Mouse (Mus musculus): ENCODE results near the gene Gstp1. TPM values are rescaled to one million over a fixed set of nuclear protein-coding genes. Genes with fewer than 3 reads are reported as not detected.
A peak's percentile ranks its signal among the peaks of the same experiment; 100 is the strongest.

Gstp1 gene
- polyA plus RNA-seq (2014; fragmentation: Nextera tagmentation; extraction: Ambion mirVana): 746 and 810 TPM in 2 replicates

DNA sequence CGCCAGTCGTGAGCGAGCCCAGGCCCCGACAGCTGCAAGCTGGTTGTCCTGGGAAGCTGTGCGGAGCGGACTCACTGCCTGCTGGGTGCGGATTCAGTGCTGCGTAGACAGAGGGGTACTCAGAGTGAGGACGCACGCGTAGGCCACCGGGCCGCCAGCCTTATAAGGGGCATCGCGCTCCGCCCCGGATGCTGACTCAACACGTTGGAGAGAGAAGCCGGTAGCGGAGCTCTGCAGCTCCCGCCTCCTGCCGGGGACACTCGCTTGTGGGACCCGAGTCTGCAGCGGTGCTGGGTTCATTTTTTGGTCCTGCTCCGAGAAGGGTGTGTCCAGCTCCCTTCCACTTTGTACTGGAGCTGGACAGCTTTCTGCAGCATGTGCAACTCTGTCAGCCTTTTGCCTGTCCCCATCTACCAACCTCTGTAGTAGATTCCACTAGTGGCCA lies at the start of gene Gstp1:
Gene Gstp1 (minus strand): TSS at position 198 of the 445 bp plus-strand sequence.
- Histone ChIP-seq H3K9me3 (ENCODE audit: control insufficient read depth, low read length) (no peaks in the 10 kb centered on the region), H3K4me1 (replicated peaks; ENCODE audit: control insufficient read depth, insufficient read depth, low read length) (peaks cover 12% of the 10 kb centered on the region; the same call in 1 of the 2 replicates), H3K4me2 (ENCODE audit: low read length) (peak within 1 kb of the TSS; percentile 84), H3K36me3 (ENCODE audit: control insufficient read depth, insufficient read depth, low read length) (peaks cover 5% of the 10 kb centered on the region; the same call in 1 of the 2 replicates), H3K27ac (ENCODE audit: low read depth) (peak within 1 kb of the TSS; percentile 73), H3K9ac (ENCODE audit: low read length) (peak within 1 kb of the TSS; percentile 68), H3K4me3 (ENCODE audit: low read depth, low read length) (peak within 1 kb of the TSS; percentile 65), H3K27me3 (replicated peaks; ENCODE audit: control insufficient read depth, insufficient read depth, low read length) (no peaks in the 10 kb centered on the region)
- DNase-seq (ENCODE audit: low spot score) (peak; percentile 90), ATAC-seq (replicated peaks; ENCODE audit: low FRiP score, low TSS enrichment, low read depth) (peak; percentile 84)
- under 1% methylated on average over 26 of the region's 26 CpGs for WGBS

DNA sequence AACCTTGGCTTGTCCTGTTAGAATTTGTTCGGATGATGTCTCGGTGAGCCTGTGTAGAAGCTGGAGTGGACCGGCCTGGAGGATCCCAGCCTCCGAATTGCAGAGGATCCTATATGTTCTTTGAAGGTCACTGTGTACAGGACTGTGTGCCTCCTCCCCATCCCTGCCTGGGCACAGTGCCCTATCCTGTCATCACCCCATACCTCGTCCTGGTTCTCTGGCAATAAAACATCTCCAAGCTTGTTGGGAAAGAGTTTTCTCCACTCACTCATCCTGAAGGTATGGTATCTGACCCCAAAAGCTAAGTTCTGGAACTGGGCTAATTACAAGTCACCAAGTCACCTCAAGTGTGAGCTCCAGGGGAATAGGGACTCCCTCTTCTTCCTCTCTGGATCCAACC lies 49.3 kb upstream of the Gstp1 start:
- H3K4me2 ChIP-seq (ENCODE audit: low read length): no peak overlapping the region
- no peaks in the 10 kb centered on the region for H3K27me3 ChIP-seq (replicated peaks; ENCODE audit: control insufficient read depth, insufficient read depth, low read length)
- H3K4me1 ChIP-seq (replicated peaks; ENCODE audit: control insufficient read depth, insufficient read depth, low read length): no peaks in the 10 kb centered on the region
- H3K36me3 ChIP-seq (ENCODE audit: control insufficient read depth, insufficient read depth, low read length): no peaks in the 10 kb centered on the region
- WGBS: 87% methylated on average over 5 of the region's 5 CpGs
- DNase-seq (ENCODE audit: low spot score): no peak
- H3K9ac ChIP-seq (ENCODE audit: low read length): no peak overlapping the region
- H3K27ac ChIP-seq (ENCODE audit: low read depth): no peak overlapping the region
- no peak overlapping the region for H3K4me3 ChIP-seq (ENCODE audit: low read depth, low read length)
- ATAC-seq (replicated peaks; ENCODE audit: low FRiP score, low TSS enrichment, low read depth): no peak
- H3K9me3 ChIP-seq (ENCODE audit: control insufficient read depth, low read length): no peaks in the 10 kb centered on the region

DNA sequence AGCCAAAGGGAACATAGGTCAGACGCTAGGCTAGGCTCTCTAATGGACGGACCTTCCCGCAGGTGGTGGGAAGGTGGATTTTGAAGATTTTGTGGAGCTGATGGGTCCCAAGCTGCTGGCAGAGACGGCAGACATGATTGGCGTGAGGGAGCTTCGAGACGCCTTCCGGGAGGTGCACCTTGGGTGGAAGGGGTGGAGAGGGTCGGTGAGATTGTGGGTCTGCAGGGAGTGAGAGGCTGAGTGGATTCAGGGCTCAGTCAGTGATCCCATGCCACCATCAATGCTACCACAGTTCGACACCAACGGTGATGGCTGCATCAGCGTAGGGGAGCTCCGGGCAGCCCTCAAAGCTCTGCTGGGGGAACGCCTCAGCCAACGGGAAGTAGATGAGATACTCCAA lies 48.4 kb upstream of the Gstp1 start:
- no peak overlapping the region for H3K4me2 ChIP-seq (ENCODE audit: low read length)
- H3K4me1 ChIP-seq (replicated peaks; ENCODE audit: control insufficient read depth, insufficient read depth, low read length): no peaks in the 10 kb centered on the region
- no peak overlapping the region for H3K4me3 ChIP-seq (ENCODE audit: low read depth, low read length)
- H3K27me3 ChIP-seq (replicated peaks; ENCODE audit: control insufficient read depth, insufficient read depth, low read length): no peaks in the 10 kb centered on the region
- H3K9me3 ChIP-seq (ENCODE audit: control insufficient read depth, low read length): no peaks in the 10 kb centered on the region
- DNase-seq (ENCODE audit: low spot score) (no peak), ATAC-seq (replicated peaks; ENCODE audit: low FRiP score, low TSS enrichment, low read depth) (no peak)
- no peak overlapping the region for H3K9ac ChIP-seq (ENCODE audit: low read length)
- no peak overlapping the region for H3K27ac ChIP-seq (ENCODE audit: low read depth)
- no peaks in the 10 kb centered on the region for H3K36me3 ChIP-seq (ENCODE audit: control insufficient read depth, insufficient read depth, low read length)
- WGBS: 92% methylated on average over 15 of the region's 15 CpGs

DNA sequence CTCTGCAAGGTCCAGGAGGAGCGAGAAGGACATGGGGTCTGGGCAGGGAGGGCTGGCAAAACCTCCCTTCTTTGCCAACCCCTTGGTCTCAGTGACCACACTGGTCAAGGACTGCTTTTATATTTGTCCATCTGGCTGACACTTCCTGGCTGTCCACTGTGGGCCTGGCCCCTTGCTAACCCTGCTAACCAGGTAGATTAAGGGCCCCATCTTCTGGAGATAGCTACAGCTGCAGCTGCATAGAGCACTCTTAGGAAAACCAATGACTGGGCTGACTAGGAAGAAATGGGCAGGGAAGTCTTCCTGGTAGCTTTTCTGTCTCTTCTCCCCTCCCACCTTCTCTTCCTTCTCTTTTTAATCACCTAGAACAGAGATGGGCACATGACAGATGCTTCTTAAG lies 47.2 kb upstream of the Gstp1 start:
- no peak overlapping the region for H3K4me2 ChIP-seq (ENCODE audit: low read length)
- no peaks in the 10 kb centered on the region for H3K36me3 ChIP-seq (ENCODE audit: control insufficient read depth, insufficient read depth, low read length)
- H3K9me3 ChIP-seq (ENCODE audit: control insufficient read depth, low read length): no peaks in the 10 kb centered on the region
- H3K27ac ChIP-seq (ENCODE audit: low read depth): no peak overlapping the region
- no peaks in the 10 kb centered on the region for H3K27me3 ChIP-seq (replicated peaks; ENCODE audit: control insufficient read depth, insufficient read depth, low read length)
- DNase-seq (ENCODE audit: low spot score) (no peak), ATAC-seq (replicated peaks; ENCODE audit: low FRiP score, low TSS enrichment, low read depth) (no peak)
- WGBS: 80% methylated on average over 1 of the region's 1 CpGs
- H3K9ac ChIP-seq (ENCODE audit: low read length): no peak overlapping the region
- no peak overlapping the region for H3K4me3 ChIP-seq (ENCODE audit: low read depth, low read length)
- H3K4me1 ChIP-seq (replicated peaks; ENCODE audit: control insufficient read depth, insufficient read depth, low read length): no peaks in the 10 kb centered on the region

DNA sequence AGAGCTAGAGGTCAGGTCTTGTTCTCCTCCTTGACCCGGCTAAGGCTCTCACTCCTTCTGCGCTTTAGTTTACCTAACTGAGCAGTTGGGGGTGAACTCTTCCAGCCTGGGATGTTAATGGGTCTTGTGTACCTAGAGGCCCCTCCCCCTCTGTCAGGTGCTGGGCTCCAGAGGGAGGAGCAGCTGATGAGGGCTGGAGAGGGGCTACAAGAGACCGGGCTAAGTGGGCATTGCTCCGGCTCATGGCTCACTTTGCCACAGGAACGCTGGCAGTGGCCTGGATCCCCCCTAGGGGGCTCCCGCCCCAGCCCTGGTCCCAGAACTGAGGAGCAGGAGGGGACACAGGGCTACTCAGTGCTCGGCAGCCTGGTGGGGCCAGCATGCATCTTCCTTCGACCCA lies 46.0 kb upstream of the Gstp1 start:
- no peak for ATAC-seq (replicated peaks; ENCODE audit: low FRiP score, low TSS enrichment, low read depth)
- DNase-seq (ENCODE audit: low spot score): no peak

DNA sequence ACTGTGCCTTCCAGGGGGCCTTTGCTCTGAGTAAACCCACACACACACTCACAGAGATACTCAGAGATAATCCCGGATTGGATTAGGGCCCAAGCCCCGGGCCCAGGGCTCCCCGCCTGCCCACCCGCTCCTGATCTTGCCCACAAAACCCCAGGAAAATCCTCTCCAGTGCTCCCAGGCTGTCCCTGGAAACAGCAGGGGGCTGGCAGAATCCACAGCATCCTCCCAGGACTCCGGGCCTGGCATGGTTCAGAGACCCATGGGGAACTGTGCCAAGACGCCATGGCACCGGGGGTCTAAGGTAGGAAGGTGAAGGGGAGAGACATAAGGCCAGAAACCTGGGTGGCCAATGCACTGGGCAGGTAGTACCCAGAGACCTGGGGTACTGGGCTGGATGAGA lies 45.5 kb upstream of the Gstp1 start:
- WGBS: 83% methylated on average over 7 of the region's 7 CpGs
- Histone ChIP-seq H3K9ac (ENCODE audit: low read length) (no peak overlapping the region), H3K27me3 (replicated peaks; ENCODE audit: control insufficient read depth, insufficient read depth, low read length) (no peaks in the 10 kb centered on the region), H3K36me3 (ENCODE audit: control insufficient read depth, insufficient read depth, low read length) (no peaks in the 10 kb centered on the region), H3K4me3 (ENCODE audit: low read depth, low read length) (no peak overlapping the region), H3K9me3 (ENCODE audit: control insufficient read depth, low read length) (no peaks in the 10 kb centered on the region), H3K27ac (ENCODE audit: low read depth) (no peak overlapping the region), H3K4me1 (replicated peaks; ENCODE audit: control insufficient read depth, insufficient read depth, low read length) (no peaks in the 10 kb centered on the region), H3K4me2 (ENCODE audit: low read length) (no peak overlapping the region)
- DNase-seq (ENCODE audit: low spot score) (no peak), ATAC-seq (replicated peaks; ENCODE audit: low FRiP score, low TSS enrichment, low read depth) (no peak)

More for the DNA sequence above, 46.0 kb upstream of the Gstp1 start:
- no peaks in the 10 kb centered on the region for H3K27me3 ChIP-seq (replicated peaks; ENCODE audit: control insufficient read depth, insufficient read depth, low read length)
- WGBS: 24% methylated on average over 8 of the region's 8 CpGs
- no peak overlapping the region for H3K4me2 ChIP-seq (ENCODE audit: low read length)
- no peak overlapping the region for H3K4me3 ChIP-seq (ENCODE audit: low read depth, low read length)
- H3K4me1 ChIP-seq (replicated peaks; ENCODE audit: control insufficient read depth, insufficient read depth, low read length): no peaks in the 10 kb centered on the region
- H3K36me3 ChIP-seq (ENCODE audit: control insufficient read depth, insufficient read depth, low read length): no peaks in the 10 kb centered on the region
- H3K9me3 ChIP-seq (ENCODE audit: control insufficient read depth, low read length): no peaks in the 10 kb centered on the region
- H3K27ac ChIP-seq (ENCODE audit: low read depth): no peak overlapping the region
- no peak overlapping the region for H3K9ac ChIP-seq (ENCODE audit: low read length)

DNA sequence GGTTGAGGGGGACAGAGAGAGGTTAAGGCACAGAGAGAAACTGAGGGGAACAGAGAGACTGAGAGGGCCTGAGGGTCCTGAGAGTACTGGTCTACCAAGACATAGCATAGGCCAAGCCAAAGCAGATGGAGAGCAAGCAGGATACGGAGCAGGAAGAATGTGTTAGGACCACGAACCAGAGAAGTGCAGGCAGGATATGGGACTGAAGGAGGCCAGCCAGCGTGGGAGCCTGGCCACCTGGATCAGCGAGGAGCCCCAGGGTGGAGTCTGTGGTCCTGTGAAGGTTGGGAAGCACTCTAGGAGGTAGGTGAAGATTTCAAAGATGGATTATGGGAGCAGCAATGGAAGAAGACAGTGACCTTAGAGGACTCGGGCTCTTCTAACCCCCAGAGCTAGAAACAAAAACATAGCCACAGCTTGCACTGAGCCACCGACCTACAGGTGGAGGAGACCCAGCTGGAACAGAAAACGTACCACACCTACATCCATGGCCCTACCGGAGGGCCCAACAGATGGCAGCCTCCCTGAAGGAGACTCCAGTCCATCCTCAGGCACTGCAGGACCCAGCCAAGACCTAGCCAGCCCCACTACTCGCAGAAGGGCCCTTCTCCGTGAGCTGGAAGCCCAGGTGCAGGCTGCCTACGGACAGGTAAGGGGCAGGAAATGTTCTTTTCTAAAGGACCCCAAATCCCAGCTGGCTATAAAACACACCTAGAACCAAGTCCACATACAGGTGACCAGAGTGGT lies 44.6 kb upstream of the Gstp1 start:
- no peak overlapping the region for H3K9ac ChIP-seq (ENCODE audit: low read length)

DNA sequence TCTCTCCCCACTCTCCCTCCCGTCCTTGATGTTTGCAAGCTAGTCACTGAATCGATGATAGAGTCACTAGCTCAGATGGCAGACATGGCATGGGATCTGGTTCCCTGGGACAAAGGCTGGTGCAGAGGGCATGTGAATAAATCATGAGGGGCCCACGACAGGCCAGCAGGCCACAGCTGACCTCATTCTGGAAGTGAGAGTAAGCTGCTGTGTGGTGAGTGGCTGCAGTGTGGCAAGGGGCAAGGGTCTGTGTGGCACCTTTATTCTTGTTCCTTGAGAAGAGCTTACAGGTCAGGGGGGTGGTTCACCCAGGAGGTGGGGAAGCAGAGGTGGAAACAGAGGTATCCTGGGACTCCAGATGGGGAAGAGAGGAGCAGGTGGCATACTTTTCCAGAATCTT lies 43.6 kb upstream of the Gstp1 start, which contains the start of gene Cabp2:
Gene Cabp2 (plus strand): TSS at position 185 of the 400 bp plus-strand sequence.
- Histone ChIP-seq H3K4me1 (replicated peaks; ENCODE audit: control insufficient read depth, insufficient read depth, low read length) (no peaks in the 10 kb centered on the region), H3K27ac (ENCODE audit: low read depth) (no peak within 1 kb of the TSS), H3K4me2 (ENCODE audit: low read length) (no peak within 1 kb of the TSS), H3K4me3 (ENCODE audit: low read depth, low read length) (no peak within 1 kb of the TSS), H3K9me3 (ENCODE audit: control insufficient read depth, low read length) (no peaks in the 10 kb centered on the region), H3K27me3 (replicated peaks; ENCODE audit: control insufficient read depth, insufficient read depth, low read length) (no peaks in the 10 kb centered on the region), H3K36me3 (ENCODE audit: control insufficient read depth, insufficient read depth, low read length) (no peaks in the 10 kb centered on the region), H3K9ac (ENCODE audit: low read length) (no peak within 1 kb of the TSS)
- ATAC-seq (replicated peaks; ENCODE audit: low FRiP score, low TSS enrichment, low read depth) (no peak), DNase-seq (ENCODE audit: low spot score) (no peak)
- WGBS: 71% methylated on average over 3 of the region's 3 CpGs

More for the DNA sequence above, 44.6 kb upstream of the Gstp1 start:
- WGBS: 81% methylated on average over 11 of the region's 11 CpGs
- no peaks in the 10 kb centered on the region for H3K4me1 ChIP-seq (replicated peaks; ENCODE audit: control insufficient read depth, insufficient read depth, low read length)
- no peak overlapping the region for H3K4me3 ChIP-seq (ENCODE audit: low read depth, low read length)
- H3K4me2 ChIP-seq (ENCODE audit: low read length): no peak overlapping the region
- H3K27me3 ChIP-seq (replicated peaks; ENCODE audit: control insufficient read depth, insufficient read depth, low read length): no peaks in the 10 kb centered on the region
- no peaks in the 10 kb centered on the region for H3K36me3 ChIP-seq (ENCODE audit: control insufficient read depth, insufficient read depth, low read length)
- H3K9me3 ChIP-seq (ENCODE audit: control insufficient read depth, low read length): no peaks in the 10 kb centered on the region
- ATAC-seq (replicated peaks; ENCODE audit: low FRiP score, low TSS enrichment, low read depth) (no peak), DNase-seq (ENCODE audit: low spot score) (no peak)
- H3K27ac ChIP-seq (ENCODE audit: low read depth): no peak overlapping the region

DNA sequence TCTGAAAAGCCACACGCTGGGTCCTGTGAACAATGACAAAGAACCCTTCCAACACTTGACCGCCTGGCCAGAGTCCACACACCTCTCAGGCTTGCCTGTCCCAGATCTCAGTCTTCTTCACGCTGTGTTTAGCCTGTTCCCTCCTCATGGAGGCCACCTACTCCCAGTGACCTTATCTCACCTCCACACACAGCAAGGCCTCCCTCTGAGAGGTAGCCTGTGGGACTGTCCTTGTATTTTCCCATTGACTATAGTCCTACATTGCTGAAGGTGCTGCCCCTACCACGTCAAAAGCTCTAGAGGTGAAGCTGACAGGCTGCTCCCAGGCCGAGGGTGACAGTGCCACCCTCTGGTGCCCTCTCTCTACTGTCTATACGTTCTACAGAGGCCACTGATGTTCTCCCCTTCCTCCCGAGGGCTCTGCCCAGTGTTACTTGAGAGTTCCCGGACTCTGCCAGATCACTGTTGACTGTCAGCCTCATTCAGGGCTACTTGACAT lies 42.8 kb upstream of the Gstp1 start:
- no peak overlapping the region for H3K4me2 ChIP-seq (ENCODE audit: low read length)
- no peaks in the 10 kb centered on the region for H3K36me3 ChIP-seq (ENCODE audit: control insufficient read depth, insufficient read depth, low read length)
- no peak overlapping the region for H3K4me3 ChIP-seq (ENCODE audit: low read depth, low read length)
- H3K27me3 ChIP-seq (replicated peaks; ENCODE audit: control insufficient read depth, insufficient read depth, low read length): no peaks in the 10 kb centered on the region
- H3K9me3 ChIP-seq (ENCODE audit: control insufficient read depth, low read length): no peaks in the 10 kb centered on the region
- DNase-seq (ENCODE audit: low spot score): no peak
- no peak overlapping the region for H3K9ac ChIP-seq (ENCODE audit: low read length)
- no peaks in the 10 kb centered on the region for H3K4me1 ChIP-seq (replicated peaks; ENCODE audit: control insufficient read depth, insufficient read depth, low read length)
- no peak overlapping the region for H3K27ac ChIP-seq (ENCODE audit: low read depth)
- 67% methylated on average over 8 of the region's 8 CpGs for WGBS
- no peak for ATAC-seq (replicated peaks; ENCODE audit: low FRiP score, low TSS enrichment, low read depth)
